Mouse (Mus musculus) activated CD4-positive, CD25-positive, alpha-beta regulatory T cell, adult 4 months (primary cell): ENCODE measurements around the gene B4galt2. TPM values are rescaled to one million over a fixed set of nuclear protein-coding genes. Genes with fewer than 3 reads are reported as not detected.

Experiments used
- ATAC-seq: one replicate; pipeline ENCODE4 v1.8.0; 2017
- polyA plus RNA-seq, 2 experiments: library from polyadenylated mRNA; unstranded; fragments of 100-300 nt; shearing (Covaris generic); gene quantifications; one replicate each; pipeline ENCODE4 v1.2.1; 2017

B4galt2 gene
- polyA plus RNA-seq, 2 experiments from 2014 or later: not detected

DNA sequence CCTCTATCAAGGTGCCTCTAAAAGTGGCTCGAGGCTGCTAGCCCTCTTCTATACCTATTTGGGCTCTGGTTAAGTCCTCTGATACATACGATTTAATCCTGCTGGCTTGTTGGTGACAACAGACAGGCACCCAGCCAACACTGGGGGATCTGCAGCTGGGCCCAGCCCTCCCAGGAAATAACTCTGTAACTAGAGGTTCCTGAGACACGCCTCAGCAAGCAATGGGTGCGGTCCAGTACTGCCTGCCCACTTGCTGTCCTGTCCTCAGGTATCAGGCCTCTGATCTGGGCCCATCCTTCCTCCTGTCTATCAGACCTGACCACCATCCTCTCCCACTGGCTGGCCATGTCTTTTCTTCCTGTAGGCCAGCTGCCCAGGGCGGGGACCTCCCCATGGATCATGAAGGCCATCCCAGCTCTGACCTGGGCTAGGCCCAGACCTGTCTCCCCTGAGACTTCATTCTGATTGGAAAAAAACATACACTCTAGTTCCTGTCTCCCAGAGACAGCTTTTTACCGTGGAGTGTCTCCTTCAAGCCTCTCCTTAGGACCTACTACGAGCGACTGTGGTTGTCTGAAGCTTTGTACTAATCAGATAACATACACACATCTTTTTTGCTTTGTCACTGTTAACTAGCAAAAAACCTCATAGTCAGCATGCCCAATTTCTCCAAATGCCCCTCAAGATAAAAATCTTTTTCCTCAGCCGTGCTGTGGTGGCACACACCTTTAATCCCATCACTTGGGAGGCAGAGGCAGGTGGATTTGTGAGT is 51.2 kb downstream of the B4galt2 start:
- no peak for ATAC-seq

DNA sequence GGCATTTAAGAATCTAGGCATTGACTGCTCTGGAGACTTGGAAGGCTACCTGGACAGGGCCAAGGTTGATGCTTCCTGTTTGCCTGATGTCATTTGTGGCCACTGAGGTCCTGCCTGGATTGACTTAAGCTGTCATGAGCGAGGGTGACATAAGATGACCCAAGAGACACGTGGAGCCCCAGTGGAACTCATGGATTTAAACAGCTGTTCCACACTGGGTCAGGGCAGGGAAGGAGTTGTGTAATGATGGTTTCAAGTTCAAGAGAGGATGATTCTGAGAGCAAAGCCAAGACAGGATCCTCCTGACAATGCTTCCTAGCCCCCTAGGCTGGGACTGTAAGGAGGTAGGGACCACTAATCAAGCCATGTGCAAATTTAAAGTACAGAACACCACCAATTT is 51.8 kb downstream of the B4galt2 start:
- ATAC-seq: no peak

DNA sequence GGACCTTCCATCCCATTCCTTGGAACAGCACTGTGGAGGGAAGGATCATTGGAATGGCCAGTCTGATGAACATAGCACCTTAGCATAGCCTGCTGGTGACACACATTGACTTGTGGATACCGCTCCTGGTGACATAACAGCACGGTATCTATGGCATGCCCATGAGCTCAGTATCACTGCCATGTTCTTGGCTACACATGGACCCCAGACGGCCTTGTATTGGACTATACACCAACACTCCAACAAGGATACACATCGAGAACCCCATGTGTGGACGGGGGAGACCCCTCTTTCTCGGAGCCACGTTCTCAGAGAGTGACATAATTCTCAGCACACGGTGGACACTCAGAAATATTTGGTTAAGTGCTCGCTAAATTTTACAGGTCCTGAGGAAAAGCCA is 52.5 kb downstream of the B4galt2 start:
- ATAC-seq: no peak

DNA sequence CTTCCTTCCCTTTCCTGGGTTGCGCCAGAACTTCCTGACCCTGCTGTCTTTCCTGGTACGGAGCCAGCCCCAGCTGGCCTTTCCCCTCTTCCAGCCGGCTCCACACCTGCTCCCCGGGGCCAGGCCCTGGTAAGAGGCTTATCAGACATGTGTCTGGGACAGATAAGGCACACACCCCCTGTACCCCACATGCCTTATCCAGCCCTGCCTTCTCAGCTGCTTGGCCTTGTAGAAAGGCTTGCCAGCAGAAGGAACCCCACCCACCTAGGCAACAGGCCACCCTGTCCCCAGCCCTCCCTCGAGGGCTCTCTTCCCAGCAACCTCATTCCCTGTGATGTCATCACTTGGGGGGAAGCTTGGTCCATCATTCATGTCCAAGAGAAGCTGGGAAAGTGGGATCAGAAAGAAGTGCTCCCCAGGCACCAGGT is 53.1 kb downstream of the B4galt2 start:
- no peak for ATAC-seq

DNA sequence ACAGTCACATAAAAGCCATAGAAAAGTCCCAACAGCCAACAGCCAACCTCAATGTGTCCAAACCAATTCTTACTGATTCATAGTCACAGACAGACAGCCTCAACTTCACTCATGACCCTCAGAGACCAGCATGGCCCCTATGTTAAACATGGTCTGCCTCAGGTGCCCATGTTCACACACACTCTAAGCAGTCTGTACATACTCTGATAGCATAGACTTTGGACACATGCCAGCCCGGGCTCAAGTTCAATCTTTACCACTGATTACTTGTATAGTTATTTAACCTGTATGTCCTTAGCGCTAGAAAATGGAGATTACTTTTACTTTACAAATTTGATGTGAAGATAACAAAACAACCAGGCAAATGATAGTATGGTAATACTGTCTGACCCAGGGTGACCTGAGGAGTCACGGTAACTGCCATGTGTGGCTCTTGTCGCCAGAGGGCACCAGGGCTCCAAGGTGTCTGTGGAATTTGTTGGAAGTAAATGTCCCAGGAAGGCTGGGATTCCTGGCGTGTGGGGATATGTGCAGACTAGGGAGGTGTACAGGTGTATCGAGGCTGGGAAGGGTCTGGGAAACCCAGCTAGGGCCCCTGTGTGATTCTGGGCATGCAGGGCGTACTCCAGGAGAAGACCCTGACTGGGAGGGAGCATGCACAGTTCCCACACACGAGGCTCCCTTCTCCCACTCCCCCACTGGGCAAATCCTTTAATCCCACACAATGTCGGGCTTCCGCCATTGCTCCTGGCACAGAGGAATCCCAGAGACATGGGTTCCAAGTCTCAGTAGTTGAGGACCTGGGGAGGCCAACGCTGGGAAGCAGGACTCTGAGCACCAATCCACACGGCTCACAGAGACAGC is 53.8 kb downstream of the B4galt2 start:
- no peak for ATAC-seq

DNA sequence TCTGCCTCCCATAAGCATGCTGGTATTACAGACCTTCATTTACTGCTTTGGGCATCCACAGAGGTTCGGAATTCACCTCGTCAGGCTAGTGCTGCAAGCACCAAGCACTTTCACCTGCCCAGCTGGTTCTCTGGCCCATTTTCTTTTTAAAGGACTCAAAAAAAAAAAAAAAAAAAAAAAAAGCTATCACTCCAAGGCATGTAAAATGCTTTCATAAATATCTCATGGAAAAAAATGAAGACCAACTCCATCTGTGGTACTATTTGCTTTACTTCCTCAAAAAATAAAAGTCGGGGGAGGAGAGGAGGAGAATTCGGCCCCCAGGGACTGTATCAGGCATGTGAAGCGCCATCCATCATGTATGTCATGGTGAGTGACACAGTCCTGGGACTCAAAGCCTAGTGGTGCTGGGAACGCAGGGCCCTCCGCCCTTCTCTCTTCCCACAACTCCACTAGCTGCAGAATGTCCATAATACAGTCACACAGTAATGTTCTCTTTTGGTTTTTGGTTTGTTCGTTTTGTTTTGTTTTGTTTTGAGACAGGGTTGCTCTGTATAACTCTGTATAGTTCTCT is 54.6 kb downstream of the B4galt2 start:
- ATAC-seq: no peak

Other genes with a start within 250 kb of the B4galt2 start
- 10 to 100 TPM; 21.4 to 24.9 TPM for gene Dmap1, start 201.2 kb downstream of the B4galt2 start, polyA plus RNA-seq
- gene Gm12845, start 159.1 kb downstream of the B4galt2 start, polyA plus RNA-seq: not detected
- gene Klf17, start 117.8 kb downstream of the B4galt2 start, polyA plus RNA-seq: not detected
- gene Slc6a9, start 49.0 kb downstream of the B4galt2 start, polyA plus RNA-seq: under 1 TPM in 1 of 2 experiments, not detected in 1; 0.51 TPM
- gene Ccdc24, start 10.9 kb downstream of the B4galt2 start, polyA plus RNA-seq: not detected
- gene Atp6v0b, start 3.8 kb upstream of the B4galt2 start, polyA plus RNA-seq: 100 to 1,000 TPM in 1 of 2 experiments, 10 to 100 TPM in 1; 75.9 to 111 TPM
- gene Dph2, start 8.5 kb upstream of the B4galt2 start, polyA plus RNA-seq: 10 to 100 TPM; 21.1 to 25.4 TPM
- 10 to 100 TPM; 13.7 to 15.6 TPM for gene Ipo13, start 31.5 kb upstream of the B4galt2 start, polyA plus RNA-seq
- not detected for gene Artn, start 46.3 kb upstream of the B4galt2 start, polyA plus RNA-seq